Mouse (Mus musculus): Measurements from ENCODE around the gene Ddx60. TPM values are rescaled to one million over a fixed set of nuclear protein-coding genes. Genes with fewer than 3 reads are reported as not detected.

Ddx60 gene
- 0.35 and 0.59 TPM in 2 replicates for polyA plus RNA-seq (2016; fragmentation: Nextera tagmentation; extraction: Ambion mirVana)

DNA sequence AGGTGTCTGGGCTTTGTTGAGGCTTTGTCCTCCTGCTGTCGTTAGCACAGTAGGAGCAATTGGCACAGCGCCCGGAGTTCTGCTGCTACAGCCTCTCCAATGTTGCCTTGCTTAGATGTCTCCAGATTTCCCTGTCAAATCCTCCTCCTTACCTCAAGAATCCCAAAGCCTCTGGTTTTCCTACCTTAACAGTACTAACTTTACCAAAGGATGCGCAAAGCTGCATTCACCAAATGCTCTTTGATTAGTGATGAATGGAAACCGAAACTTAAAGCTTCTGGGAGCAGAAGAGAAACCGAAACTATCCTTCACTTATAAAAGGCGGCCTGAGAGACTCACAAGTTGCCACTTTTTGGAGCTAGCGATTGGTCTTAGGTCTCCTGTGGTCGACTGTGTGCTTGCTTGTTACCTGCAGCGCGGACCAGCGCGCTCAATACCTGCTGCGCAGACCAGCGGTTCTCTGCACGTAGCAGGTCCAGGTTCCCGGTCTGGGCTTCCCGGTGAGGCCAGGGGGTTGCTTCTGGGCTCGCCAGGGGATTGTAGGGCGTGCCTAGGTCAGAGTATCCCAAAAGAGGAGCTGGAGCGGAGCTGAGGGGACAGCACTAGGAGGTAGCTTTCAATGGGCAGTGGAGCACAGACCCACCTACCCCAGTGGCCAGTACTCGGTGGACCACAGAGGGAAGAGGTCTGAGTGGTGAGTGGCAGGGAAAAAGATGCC lies at the start of gene Ddx60:
Ddx60 (plus strand) TSS at position 311 of the 718 bp plus-strand sequence.
- Histone ChIP-seq H3K9me3 (no peaks in the 10 kb centered on the region), H3K9ac (peak within 1 kb of the TSS; percentile 36), H3K27me3 (0 out of 2 replicates have a peak, but pooled peaks cover 6% of the 10 kb centered on the region), H3K27ac (no peak within 1 kb of the TSS), H3K4me2 (peak within 1 kb of the TSS; percentile 74), H3K4me1 (peaks cover 6% of the 10 kb centered on the region), H3K4me3 (replicated peaks) (peak within 1 kb of the TSS; percentile 42), H3K36me3 (replicated peaks) (no peaks in the 10 kb centered on the region)
- whole genome bisulfite sequencing, result 12% methylated on average over 22 of the region's 22 CpGs
- peak; percentile 60; the same call in 1 of the 2 replicates for ATAC-seq (ENCODE audit: low FRiP score)

DNA sequence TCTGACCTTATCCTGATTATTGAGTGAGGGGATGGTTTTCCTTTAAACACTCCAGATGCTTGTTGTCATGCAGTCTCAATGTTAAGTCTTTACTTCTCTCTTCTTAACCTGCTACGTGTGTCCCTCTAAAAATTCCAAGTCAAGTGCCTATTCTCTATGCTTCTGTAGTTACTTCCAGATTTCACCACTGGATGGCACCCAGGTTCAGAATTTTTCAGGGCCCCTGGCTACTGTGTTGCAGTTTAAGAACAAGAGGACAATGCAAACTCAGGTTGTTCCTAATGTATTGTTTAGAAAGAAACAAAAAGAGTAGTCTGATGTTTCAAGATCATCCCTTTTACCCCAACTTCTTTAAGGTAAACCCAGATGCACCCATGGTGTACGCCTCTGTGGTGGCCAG lies 33.8 kb upstream of the Ddx60 start:
- Histone ChIP-seq H3K4me1 (no peaks in the 10 kb centered on the region), H3K27me3 (no peaks in the 10 kb centered on the region), H3K4me2 (no peak overlapping the region), H3K9ac (no peak overlapping the region), H3K4me3 (replicated peaks) (no peak overlapping the region), H3K9me3 (no peaks in the 10 kb centered on the region), H3K27ac (no peak overlapping the region), H3K36me3 (replicated peaks) (no peaks in the 10 kb centered on the region)
- 53% methylated on average over 2 of the region's 2 CpGs for WGBS
- 0 out of 2 replicates have a peak, but pooled peaks have one; percentile 49 for ATAC-seq (ENCODE audit: low FRiP score)

DNA sequence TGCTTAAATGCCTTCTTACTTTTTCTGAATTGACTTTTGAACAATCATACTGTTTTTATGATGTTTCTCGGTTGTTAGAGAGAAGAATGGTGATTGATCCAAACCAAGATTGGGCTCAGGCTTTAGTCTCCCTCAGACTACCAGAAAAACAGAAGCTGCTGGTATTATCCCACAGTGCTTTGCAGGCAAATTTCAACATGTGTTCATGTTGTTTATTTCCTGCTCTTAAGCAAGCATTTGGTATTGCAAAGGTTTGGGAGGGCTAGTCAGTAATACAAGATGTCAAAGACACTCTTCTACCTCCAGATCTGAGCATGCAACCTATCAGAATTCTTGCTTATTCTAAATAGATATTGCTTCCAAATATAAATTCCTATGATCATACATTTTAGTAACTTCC lies 31.1 kb upstream of the Ddx60 start:
- H3K4me3 ChIP-seq (replicated peaks), result no peak overlapping the region
- 91% methylated on average over 1 of the region's 1 CpGs for WGBS
- no peak for ATAC-seq (ENCODE audit: low FRiP score)
- no peaks in the 10 kb centered on the region for H3K9me3 ChIP-seq
- H3K27me3 ChIP-seq, result no peaks in the 10 kb centered on the region
- H3K4me1 ChIP-seq, result peaks cover 5% of the 10 kb centered on the region; the same call in 1 of the 2 replicates
- no peak overlapping the region for H3K4me2 ChIP-seq
- H3K36me3 ChIP-seq (replicated peaks), result no peaks in the 10 kb centered on the region
- no peak overlapping the region for H3K27ac ChIP-seq
- H3K9ac ChIP-seq, result no peak overlapping the region

DNA sequence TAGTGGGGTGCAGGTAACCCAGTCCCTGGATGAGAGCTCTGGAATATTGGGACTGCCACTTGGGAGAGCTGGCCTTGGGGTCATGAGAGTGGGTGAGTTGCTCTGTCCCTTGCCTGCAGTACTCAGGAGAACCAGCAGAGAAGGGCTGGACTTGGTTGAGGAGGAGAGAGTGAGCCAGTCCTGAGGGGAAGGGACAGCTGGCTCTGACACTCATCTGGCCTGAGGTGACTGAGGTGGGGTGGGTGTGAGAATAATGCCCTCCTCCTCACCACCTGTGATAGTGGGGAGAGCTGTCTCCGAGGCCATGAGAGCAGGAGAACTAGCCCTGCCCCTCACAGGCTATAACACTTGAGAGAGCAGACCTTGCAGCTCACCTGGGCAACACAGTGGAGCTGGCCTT lies 30.5 kb upstream of the Ddx60 start:
- ATAC-seq (ENCODE audit: low FRiP score), result no peak
- no peaks in the 10 kb centered on the region for H3K36me3 ChIP-seq (replicated peaks)
- WGBS, result 72% methylated on average over 1 of the region's 1 CpGs

DNA sequence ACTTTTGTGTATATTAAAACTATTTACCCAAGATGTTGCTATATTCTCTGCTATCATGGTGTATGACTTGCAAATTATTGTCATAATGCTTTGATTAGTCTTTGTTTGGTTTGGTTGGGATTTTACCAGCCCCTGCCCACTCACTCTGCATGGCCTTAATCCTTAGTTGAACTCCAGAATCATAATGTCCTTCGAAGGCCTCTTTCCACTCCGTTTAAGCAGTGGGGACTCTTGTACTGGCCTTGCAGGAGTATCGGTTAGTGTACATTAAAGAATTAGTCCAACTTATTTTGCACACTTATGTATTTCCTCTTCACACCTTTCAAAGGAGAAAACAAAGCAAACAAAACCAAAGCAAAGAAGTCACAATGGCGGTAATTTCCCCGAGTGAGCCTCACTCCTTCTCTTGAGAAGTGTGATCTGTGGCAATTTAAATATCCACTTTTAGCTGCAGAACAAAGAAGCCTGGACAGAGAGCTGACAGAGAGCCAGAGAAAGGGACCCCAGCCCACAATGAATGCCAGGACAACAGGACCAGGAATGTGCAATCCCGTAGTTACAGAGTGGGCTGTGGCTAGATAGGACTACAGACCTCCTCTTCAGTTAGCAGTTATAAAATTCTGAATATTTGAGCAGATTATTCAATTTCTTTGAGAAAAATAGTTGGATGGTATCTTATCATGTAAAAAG lies 26.7 kb upstream of the Ddx60 start:
- Histone ChIP-seq H3K9me3 (no peaks in the 10 kb centered on the region), H3K4me3 (replicated peaks) (no peak overlapping the region), H3K4me1 (peaks cover 5% of the 10 kb centered on the region; the same call in 1 of the 2 replicates), H3K9ac (no peak overlapping the region), H3K36me3 (replicated peaks) (no peaks in the 10 kb centered on the region), H3K27me3 (no peaks in the 10 kb centered on the region), H3K4me2 (no peak overlapping the region), H3K27ac (no peak overlapping the region)
- WGBS, result 29% methylated on average over 6 of the region's 6 CpGs
- ATAC-seq (ENCODE audit: low FRiP score), result no peak

More for the DNA sequence above, 30.5 kb upstream of the Ddx60 start:
- Histone ChIP-seq H3K4me3 (replicated peaks) (no peak overlapping the region), H3K9ac (no peak overlapping the region), H3K4me1 (peaks cover 5% of the 10 kb centered on the region; the same call in 1 of the 2 replicates), H3K9me3 (no peaks in the 10 kb centered on the region), H3K27me3 (no peaks in the 10 kb centered on the region), H3K27ac (no peak overlapping the region), H3K4me2 (no peak overlapping the region)

- Histone ChIP-seq H3K27me3 (no peaks in the 10 kb centered on the region), H3K9me3 (no peaks in the 10 kb centered on the region), H3K9ac (no peak within 1 kb of the TSS), H3K4me3 (replicated peaks) (no peak within 1 kb of the TSS), H3K27ac (no peak within 1 kb of the TSS), H3K36me3 (replicated peaks) (no peaks in the 10 kb centered on the region), H3K4me1 (peaks cover 5% of the 10 kb centered on the region; the same call in 1 of the 2 replicates), H3K4me2 (no peak within 1 kb of the TSS)
- no peak for ATAC-seq (ENCODE audit: low FRiP score)
- 89% methylated on average over 5 of the region's 5 CpGs for WGBS
Observed at GRCm38 (mm10) chr8:61902521-61902920, 25.4 kb upstream of the Ddx60 start, which contains the start of gene Palld. Gene Palld (minus strand): TSS chr8:61902690.

- H3K4me1 ChIP-seq, result no peaks in the 10 kb centered on the region
- 79% methylated on average over 13 of the region's 13 CpGs for WGBS
- H3K27ac ChIP-seq, result no peak overlapping the region
- no peaks in the 10 kb centered on the region for H3K9me3 ChIP-seq
- H3K27me3 ChIP-seq, result no peaks in the 10 kb centered on the region
- ATAC-seq (ENCODE audit: low FRiP score), result no peak
- no peak overlapping the region for H3K9ac ChIP-seq
- no peak overlapping the region for H3K4me3 ChIP-seq (replicated peaks)
- H3K36me3 ChIP-seq (replicated peaks), result no peaks in the 10 kb centered on the region
- H3K4me2 ChIP-seq, result no peak overlapping the region
Observed at GRCm38 (mm10) chr8:61908303-61909215, 19.3 kb upstream of the Ddx60 start.

- Histone ChIP-seq H3K9me3 (no peaks in the 10 kb centered on the region), H3K4me3 (replicated peaks) (no peak overlapping the region), H3K36me3 (replicated peaks) (no peaks in the 10 kb centered on the region), H3K9ac (no peak overlapping the region), H3K27me3 (no peaks in the 10 kb centered on the region), H3K27ac (no peak overlapping the region), H3K4me2 (no peak overlapping the region), H3K4me1 (no peaks in the 10 kb centered on the region)
- no peak for ATAC-seq (ENCODE audit: low FRiP score)
- WGBS, result 92% methylated on average over 3 of the region's 3 CpGs
Observed at GRCm38 (mm10) chr8:61909313-61909712, 18.6 kb upstream of the Ddx60 start.

DNA sequence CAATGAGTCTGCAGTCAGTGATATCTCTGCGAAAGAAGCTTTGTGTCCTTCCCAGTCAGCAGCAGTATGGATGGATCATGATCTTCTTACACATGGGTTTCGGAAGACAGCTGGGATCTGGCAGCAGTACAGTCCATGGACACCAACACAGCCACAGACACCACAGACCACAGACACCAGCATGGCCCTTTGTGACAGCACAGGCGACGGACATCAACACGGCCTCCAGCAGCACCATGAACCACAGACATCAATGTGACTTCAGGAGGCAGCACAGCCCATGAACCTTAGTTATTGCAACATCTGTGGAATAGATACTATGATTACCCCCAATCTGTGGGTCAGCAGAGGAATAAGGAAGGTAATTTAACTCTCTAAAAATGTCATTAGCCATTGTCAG lies 15.1 kb upstream of the Ddx60 start:
- H3K4me1 ChIP-seq, result no peaks in the 10 kb centered on the region
- H3K9me3 ChIP-seq, result no peaks in the 10 kb centered on the region
- H3K4me3 ChIP-seq (replicated peaks), result no peak overlapping the region
- ATAC-seq (ENCODE audit: low FRiP score), result no peak
- no peak overlapping the region for H3K27ac ChIP-seq
- no peak overlapping the region for H3K4me2 ChIP-seq
- H3K27me3 ChIP-seq, result no peaks in the 10 kb centered on the region
- H3K9ac ChIP-seq, result no peak overlapping the region
- WGBS, result 94% methylated on average over 5 of the region's 5 CpGs
- H3K36me3 ChIP-seq (replicated peaks), result no peaks in the 10 kb centered on the region

DNA sequence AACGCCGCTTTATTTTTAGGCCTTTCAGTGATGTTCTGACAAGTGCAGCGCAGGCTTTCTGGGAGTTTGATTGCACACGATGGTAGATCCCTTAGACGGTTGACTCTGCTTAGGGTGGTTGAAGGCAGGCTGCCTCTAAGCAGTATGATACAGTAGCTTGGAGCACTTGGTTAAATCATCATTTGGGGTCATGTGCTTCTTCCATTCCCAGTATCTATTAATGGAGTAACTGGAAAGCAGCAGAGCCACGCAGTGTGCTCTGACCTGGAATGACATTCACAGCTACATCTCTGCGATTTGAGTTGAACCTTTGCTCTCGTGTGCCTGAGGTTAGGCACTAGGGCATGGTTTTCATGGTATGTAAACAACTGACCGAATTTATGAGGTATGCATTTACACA lies 13.9 kb upstream of the Ddx60 start:
- no peak for ATAC-seq (ENCODE audit: low FRiP score)
- 88% methylated on average over 9 of the region's 9 CpGs for WGBS
- Histone ChIP-seq H3K27ac (no peak overlapping the region), H3K36me3 (replicated peaks) (no peaks in the 10 kb centered on the region), H3K9me3 (no peaks in the 10 kb centered on the region), H3K9ac (no peak overlapping the region), H3K4me2 (no peak overlapping the region), H3K27me3 (no peaks in the 10 kb centered on the region), H3K4me3 (replicated peaks) (no peak overlapping the region), H3K4me1 (no peaks in the 10 kb centered on the region)

DNA sequence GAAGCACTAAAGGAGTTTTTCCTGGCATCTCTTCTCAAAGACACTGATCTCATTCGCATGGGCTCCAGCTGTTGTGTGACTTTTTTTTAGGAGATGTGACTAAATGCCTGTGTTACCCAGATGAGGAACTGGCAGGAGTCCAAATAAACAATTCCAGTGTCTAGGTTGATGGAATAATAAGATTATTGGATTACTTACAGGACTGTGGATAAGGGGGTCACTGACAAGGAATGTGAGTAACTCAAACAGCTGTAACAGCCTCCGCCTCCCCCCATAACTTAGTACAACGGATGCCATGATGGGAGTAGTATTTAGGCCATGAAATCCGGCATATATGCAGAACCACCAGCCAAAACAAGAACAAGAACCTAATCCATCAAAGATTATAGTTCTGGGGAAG lies 10.6 kb upstream of the Ddx60 start:
- Histone ChIP-seq H3K9me3 (no peaks in the 10 kb centered on the region), H3K4me3 (replicated peaks) (no peak overlapping the region), H3K4me2 (no peak overlapping the region), H3K9ac (no peak overlapping the region), H3K27ac (no peak overlapping the region), H3K36me3 (replicated peaks) (no peaks in the 10 kb centered on the region), H3K4me1 (no peaks in the 10 kb centered on the region), H3K27me3 (no peaks in the 10 kb centered on the region)
- WGBS, result 89% methylated on average over 4 of the region's 4 CpGs
- no peak for ATAC-seq (ENCODE audit: low FRiP score)
